Mouse (Mus musculus) gastrocnemius, postnatal 14 days (tissue): ENCODE measurements at regions not wholly inside any gene's neighbourhood (a gene's known extent, or its start where the extent isn't known, plus 50 kb on each side); places are given as distances from the start of the nearest gene placed in this dataset.

Experiments
- DNase-seq: peaks from one replicate; pipeline ENCODE4 v3.0.0; 2021; ENCODE audit warnings: mixed read lengths
- intact Hi-C: fragments of 180-260 bp; cut with DNase I; formaldehyde crosslinking; loops from one replicate; pipeline ENCODE4 v1.15.1; 2025; ENCODE audit warnings: low total_unique reads

DNA sequence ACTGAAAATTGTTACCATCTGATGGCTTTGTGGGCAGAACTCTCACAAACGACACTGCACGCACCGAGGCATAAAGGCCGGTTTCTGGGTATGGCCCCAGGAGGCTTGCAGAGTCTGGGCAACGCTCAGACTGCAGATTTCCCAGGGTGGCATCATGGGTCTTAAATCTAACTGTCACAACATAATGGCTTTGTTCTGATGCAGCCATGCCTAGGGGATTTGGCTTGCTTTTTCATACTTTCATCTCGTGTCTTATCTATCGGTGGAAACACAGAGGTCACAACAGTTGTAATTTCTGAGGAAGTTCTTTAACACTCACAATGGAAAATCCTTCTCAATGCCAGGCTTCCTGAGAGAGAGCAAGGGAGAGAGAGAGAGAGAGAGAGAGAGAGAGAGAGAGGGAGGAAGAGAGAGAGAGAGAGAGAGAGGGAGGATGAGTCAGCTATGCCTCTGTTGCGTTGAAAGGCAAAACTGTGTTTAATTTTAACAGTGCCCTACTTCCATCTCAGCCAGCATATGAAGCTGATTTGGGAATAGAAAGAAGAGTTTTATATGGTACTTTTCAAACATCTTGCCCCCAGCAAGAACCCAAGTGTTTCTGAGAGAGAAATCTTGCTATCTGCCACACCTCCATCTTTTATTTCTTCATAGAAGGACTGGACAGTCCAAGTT, 224.6 kb upstream of the Prdm1 start:
- intact Hi-C loops = no loop called here

GRCm38 (mm10) chr10:44751061-44751460, 222.8 kb upstream of the Prdm1 start:
- no peak for DNase-seq

More for the DNA sequence above, 224.6 kb upstream of the Prdm1 start:
- DNase-seq = no peak

DNA sequence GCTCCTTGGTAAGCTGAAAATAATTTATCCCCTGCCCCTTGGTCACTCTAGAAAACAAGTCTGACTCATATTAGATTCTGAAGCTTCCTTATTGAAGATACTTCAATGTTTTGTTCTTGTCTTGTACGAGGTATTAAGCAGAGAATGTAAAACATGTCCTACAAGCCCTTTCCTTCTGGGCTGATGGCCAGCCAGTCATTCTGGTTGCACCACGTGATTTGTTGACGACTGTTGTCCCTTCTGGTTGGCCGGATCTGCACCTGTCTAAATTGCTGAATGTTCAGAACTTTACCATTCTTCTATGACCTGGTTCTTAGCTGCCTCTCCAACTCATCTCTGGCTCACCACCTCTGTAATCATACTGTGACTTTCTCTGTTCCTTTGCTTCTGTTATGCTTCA, 220.9 kb upstream of the Prdm1 start:
- intact Hi-C loops = no loop called here
- no peak for DNase-seq

More at GRCm38 (mm10) chr10:44751061-44751460, 222.8 kb upstream of the Prdm1 start:
- intact Hi-C loops = no loop called here

DNA sequence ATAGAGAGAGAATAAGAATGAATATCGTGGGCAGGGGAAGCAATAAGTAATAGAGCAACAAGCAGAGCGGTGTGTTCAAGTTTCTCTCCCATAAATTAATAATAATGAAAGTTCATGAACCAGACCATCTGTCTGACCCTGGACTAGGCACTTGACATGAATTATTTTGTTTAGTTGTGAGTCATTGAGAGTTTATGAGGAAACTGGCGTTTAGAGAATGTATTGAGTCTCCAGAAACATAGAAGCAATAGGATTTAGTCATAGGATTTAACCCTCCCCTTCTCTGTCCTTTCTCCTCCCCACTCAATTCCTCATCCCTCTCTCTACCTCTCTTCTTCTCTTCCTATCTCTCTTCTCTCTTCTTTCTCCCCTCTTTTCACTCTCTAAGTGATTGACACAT, 219.1 kb upstream of the Prdm1 start:
- intact Hi-C loops = no loop called here
- no peak for DNase-seq

DNA sequence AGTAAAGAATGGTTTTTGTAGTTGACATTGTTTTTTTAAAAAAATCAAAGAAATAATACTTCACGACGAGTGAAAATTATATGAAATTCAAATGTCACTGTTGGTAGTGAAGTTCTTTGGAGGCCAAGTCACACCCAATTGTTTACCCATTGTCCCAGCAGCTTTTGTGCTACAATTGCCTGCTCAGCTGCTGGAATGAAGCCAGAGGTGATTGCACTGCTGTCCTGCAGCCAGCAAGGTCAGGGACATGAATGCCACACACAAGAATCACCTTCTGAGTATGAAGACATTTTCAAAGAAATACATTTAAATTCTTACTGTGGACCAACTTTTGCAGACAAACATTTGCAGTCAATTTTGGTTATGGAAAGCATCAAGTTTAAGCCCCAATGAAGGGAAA, 215.9 kb upstream of the Prdm1 start:
- intact Hi-C loops = no loop called here
- DNase-seq = no peak

GRCm38 (mm10) chr10:44733641-44734040, 205.3 kb upstream of the Prdm1 start:
- no peak for DNase-seq
- intact Hi-C loops = no loop called here

- intact Hi-C loops = no loop called here
These were observed 202.4 kb upstream of the Prdm1 start for GRCm38 (mm10) chr10:44730721-44731120.

GRCm38 (mm10) chr10:44728963-44729362, 200.7 kb upstream of the Prdm1 start:
- intact Hi-C loops = no loop called here
- no peak for DNase-seq

More at GRCm38 (mm10) chr10:44730721-44731120, 202.4 kb upstream of the Prdm1 start:
- DNase-seq = no peak

DNA sequence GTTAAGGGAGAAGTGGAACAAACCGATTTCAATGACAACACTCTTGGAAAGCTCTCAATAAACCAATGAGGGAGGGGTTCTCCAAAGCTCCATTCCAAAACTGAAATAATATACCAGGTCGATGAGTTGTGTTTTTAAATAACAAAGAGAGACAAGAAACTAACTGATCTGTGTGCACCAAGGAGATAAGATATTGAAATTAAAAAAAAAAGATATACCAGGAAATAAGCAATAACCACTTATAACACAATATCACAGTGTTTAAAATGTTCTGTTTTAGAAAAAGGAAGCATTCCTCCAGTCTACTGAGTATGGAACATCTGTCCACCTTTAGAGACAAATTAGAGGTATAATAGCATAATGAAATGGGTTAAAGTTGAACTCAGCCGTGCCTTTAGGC, 196.3 kb upstream of the Prdm1 start:
- no peak for DNase-seq
- intact Hi-C loops = no loop called here

GRCm38 (mm10) chr10:44723845-44724244, 195.5 kb upstream of the Prdm1 start:
- intact Hi-C loops = no loop called here
- DNase-seq = no peak

- no peak for DNase-seq
- intact Hi-C loops = no loop called here
These were observed 195.0 kb upstream of the Prdm1 start for GRCm38 (mm10) chr10:44723321-44723720.

DNA sequence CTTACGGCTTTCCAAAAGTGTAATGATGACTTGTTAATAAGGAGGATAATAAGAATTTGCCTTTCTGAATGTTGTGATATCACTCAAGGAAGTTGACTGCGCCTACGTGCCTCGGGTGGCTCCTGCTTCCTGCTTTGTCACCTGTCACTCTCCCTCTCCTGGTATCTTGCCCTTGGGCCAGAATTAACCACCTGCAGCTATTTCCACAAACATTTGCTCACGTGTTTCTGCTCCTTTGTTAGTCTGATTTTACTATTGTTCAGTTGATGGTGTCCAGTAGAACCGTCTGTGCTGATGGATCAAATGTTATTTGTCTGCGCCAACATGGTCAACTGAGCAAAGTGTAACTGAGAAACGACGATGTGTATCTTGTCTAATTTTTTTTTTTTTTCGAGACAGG, 193.4 kb upstream of the Prdm1 start:
- no peak for DNase-seq
- intact Hi-C loops = no loop called here

GRCm38 (mm10) chr10:44716612-44717011, 188.3 kb upstream of the Prdm1 start:
- no peak for DNase-seq

GRCm38 (mm10) chr10:44715902-44716301, 187.6 kb upstream of the Prdm1 start:
- intact Hi-C loops = no loop called here
- no peak for DNase-seq

More at GRCm38 (mm10) chr10:44716612-44717011, 188.3 kb upstream of the Prdm1 start:
- intact Hi-C loops = no loop called here

- no peak for DNase-seq
- intact Hi-C loops = no loop called here
These were observed 180.5 kb upstream of the Prdm1 start for GRCm38 (mm10) chr10:44708830-44709229.

DNA sequence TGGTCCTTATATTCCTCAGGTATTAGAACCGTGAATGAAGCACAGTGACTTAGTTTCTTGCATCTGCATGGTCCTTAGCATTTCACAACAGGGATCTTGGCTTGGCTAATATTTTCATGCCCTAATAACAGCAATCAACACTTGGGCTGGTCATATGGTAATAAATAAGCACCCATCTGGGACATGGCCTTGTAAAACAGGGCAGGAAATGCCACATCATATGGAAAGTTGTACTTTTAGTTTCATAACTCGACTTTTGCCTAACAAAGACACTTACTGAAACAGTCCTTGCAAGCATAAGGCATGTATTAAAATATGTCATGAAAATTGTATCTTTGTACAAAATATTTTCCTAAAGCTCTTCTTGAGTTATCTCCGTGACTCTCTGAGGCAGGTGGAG, 175.8 kb upstream of the Prdm1 start:
- intact Hi-C loops = no loop called here
- DNase-seq = no peak

- intact Hi-C loops = no loop called here
- peak; percentile 5 for DNase-seq
These were observed 173.8 kb upstream of the Prdm1 start for GRCm38 (mm10) chr10:44702108-44702507.

- DNase-seq = no peak
- intact Hi-C loops = no loop called here
These were observed 171.8 kb upstream of the Prdm1 start for GRCm38 (mm10) chr10:44699988-44700537.

DNA sequence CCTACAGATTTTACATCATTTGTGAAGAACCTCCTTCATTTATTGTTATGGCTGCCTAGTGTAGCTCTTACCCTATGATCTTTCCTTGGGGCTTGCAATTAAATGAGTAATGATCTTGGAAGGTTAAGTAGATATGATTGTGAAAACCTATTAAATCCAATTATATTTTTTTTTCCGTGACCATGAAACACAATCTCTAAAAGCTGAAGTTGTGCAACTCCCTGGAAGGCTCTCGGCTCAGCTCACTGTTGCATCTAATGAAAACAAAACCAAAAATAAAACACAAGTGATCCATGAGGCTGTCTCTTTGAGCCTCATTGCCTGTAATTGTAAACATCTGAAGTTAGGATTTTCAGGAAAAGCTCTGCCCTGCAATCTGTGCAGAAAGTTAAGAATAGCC, 169.7 kb upstream of the Prdm1 start:
- intact Hi-C loops = no loop called here
- no peak for DNase-seq

DNA sequence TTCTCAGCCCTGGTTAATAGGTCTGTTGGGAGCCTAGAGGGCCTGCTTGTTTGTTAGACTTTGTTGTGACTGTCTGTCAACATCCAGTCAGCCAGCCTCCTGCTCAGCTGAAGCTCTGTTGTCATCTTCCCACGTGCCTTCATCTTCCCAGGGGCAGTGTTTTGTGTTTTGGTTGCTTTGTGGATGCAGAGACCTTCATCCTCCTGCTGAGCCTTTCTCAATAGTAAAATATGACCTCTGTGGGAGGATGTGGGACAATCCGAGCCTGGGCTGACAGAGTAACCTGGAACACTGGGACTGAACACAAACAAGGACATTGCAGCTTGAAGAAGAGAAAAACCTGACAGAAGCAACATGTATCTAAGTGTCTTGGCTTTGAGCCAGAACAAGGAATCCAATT, 168.7 kb upstream of the Prdm1 start:
- DNase-seq = no peak
- intact Hi-C loops = no loop called here

DNA sequence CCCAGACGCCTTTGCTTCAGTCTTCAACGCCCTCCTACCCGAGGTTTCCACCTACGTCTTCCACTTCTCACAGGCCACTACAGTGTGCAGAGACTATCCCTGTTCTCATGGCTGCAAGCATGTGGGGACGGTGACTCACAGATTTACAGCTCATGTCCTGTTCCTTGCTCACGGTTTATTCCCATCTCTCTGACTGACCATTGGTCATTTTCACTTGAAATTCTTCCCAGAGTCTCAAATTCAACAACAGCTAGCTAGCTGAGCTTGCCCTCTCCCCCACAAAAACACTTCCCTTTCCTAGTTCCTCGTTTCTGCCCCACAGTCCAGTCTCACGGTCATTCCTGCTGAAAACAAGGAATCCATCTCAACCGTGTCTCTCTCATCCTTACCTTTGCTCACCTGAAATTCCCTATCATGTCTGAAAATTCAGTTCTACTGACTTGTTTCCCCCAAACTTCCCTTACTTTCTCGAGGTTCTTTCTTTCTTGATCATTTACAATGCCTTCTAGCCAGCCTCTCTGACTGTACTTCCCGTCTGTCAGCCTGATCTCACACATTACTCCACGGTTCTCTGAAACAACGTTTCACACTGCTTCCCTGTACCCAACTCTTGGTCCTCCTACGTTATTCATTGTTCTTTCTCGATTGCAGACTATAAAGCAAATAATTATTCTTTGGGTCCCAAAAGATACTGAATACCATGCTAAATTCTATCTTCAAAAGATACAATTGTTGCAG, 163.5 kb upstream of the Prdm1 start:
- intact Hi-C loops = no loop called here
- DNase-seq = no peak
